Mouse (Mus musculus): Measurements from ENCODE around the gene 2810021J22Rik. TPM values are rescaled to one million over a fixed set of nuclear protein-coding genes. Genes with fewer than 3 reads are reported as not detected.
A peak's percentile ranks its signal among the peaks of the same experiment; 100 is the strongest.

Gene 2810021J22Rik
- polyA plus RNA-seq, 1 experiment = 6.9 TPM

DNA sequence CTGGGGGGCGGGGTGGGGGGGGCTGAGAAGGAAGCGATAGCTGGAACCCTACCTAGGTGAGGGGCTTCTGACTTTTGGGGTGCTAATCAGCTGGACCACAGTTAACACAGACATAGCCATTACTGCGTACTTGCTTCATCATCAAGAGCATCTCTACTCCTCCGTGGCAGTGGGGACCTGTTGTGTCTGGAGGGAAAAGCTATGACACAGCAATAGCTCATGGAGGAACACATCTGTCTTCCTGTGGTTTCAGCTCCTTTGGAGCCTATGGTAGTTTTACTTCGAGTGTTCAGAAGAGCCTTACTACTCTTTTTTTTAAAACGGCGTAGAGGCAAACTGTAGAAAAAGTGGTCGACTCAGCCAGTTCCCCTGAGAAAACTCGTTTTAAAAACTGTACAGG is 19.4 kb upstream of the 2810021J22Rik start:
- Histone ChIP-seq H3K27me3 (ENCODE audit: control insufficient read depth, insufficient read depth, low read length, poor library complexity, severe bottlenecking) (no peaks in the 10 kb centered on the region; the same call in 1 of the 2 replicates), H3K27ac (ENCODE audit: insufficient read depth, low read length) (no peak overlapping the region)
- TF ChIP-seq EP300 (IDR thresholded peaks at IDR 0.05; ENCODE audit: insufficient read depth, low read depth, low read length) = no peak
- TF ChIP-seq CTCF (IDR thresholded peaks at IDR 0.05; ENCODE audit: low read depth, low read length) = no peak
- TF ChIP-seq POLR2A (IDR thresholded peaks at IDR 0.05; ENCODE audit: insufficient read depth, low read length) = no peak

DNA sequence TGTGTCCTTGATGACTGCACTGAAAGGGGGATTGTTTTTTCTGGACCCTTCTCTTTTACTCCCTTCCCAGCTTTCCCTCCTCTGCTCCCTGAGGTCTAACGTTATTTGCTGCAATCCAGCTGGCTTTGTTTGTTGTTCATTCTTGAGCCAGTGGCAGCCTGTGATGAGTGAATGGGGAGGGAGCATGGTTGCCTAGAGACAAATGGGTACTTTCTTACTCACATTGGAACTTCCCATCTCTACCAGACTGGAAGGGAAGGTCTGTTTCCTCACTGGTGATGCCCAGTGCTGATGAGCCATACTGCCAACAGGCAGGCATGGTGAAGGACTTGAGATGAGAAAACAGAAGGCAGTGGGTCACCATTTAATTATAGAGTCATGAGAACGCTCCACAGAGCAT is 17.3 kb upstream of the 2810021J22Rik start:
- Histone ChIP-seq H3K4me3 (ENCODE audit: low read depth, low read length) (no peak overlapping the region), H3K36me3 (ENCODE audit: control insufficient read depth, insufficient read depth, low read length, poor library complexity, severe bottlenecking) (no peaks in the 10 kb centered on the region), H3K4me1 (ENCODE audit: control insufficient read depth, insufficient read depth, low read length) (no peaks in the 10 kb centered on the region), H3K27ac (ENCODE audit: insufficient read depth, low read length) (no peak overlapping the region), H3K9me3 (replicated peaks; ENCODE audit: control insufficient read depth, insufficient read depth, low read length, poor library complexity, severe bottlenecking) (no peaks in the 10 kb centered on the region), H3K9ac (ENCODE audit: low read depth, poor library complexity, severe bottlenecking) (no peak overlapping the region), H3K27me3 (ENCODE audit: control insufficient read depth, insufficient read depth, low read length, poor library complexity, severe bottlenecking) (no peaks in the 10 kb centered on the region; the same call in 1 of the 2 replicates)
- TF ChIP-seq EP300 (IDR thresholded peaks at IDR 0.05; ENCODE audit: insufficient read depth, low read depth, low read length) = no peak
- no peak for TF ChIP-seq CTCF (IDR thresholded peaks at IDR 0.05; ENCODE audit: low read depth, low read length)
- TF ChIP-seq POLR2A (IDR thresholded peaks at IDR 0.05; ENCODE audit: insufficient read depth, low read length) = no peak

More for the DNA sequence above, 19.4 kb upstream of the 2810021J22Rik start:
- H3K36me3 ChIP-seq (ENCODE audit: control insufficient read depth, insufficient read depth, low read length, poor library complexity, severe bottlenecking) = no peaks in the 10 kb centered on the region
- peak overlapping the region; percentile 43; the same call in 1 of the 2 replicates for H3K4me3 ChIP-seq (ENCODE audit: low read depth, low read length)
- H3K9ac ChIP-seq (ENCODE audit: low read depth, poor library complexity, severe bottlenecking) = peak overlapping the region; percentile 72
- H3K4me1 ChIP-seq (ENCODE audit: control insufficient read depth, insufficient read depth, low read length) = no peaks in the 10 kb centered on the region
- H3K9me3 ChIP-seq (replicated peaks; ENCODE audit: control insufficient read depth, insufficient read depth, low read length, poor library complexity, severe bottlenecking) = no peaks in the 10 kb centered on the region

DNA sequence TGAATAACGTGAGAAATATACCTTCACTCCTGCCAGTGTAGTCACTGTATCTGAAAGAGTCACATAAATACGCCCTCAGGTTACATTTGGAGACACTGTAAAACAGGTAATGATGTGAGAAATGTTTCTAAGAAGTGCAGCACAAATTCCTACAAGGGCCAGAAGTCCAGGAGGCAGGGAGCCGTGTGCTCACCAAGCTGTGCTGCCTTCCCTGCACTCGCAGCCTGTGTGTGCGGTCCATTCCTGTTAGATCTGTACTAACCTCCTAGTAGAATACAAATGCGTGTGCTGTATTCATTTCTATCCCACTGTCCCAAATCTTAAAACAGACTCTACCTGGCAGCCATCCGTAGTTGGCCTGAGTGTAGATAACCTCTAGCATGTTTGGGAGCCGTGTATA is 6.3 kb upstream of the 2810021J22Rik start:
- TF ChIP-seq CTCF (IDR thresholded peaks at IDR 0.05; ENCODE audit: low read depth, low read length) = no peak
- TF ChIP-seq POLR2A (IDR thresholded peaks at IDR 0.05; ENCODE audit: insufficient read depth, low read length) = no peak
- TF ChIP-seq EP300 (IDR thresholded peaks at IDR 0.05; ENCODE audit: insufficient read depth, low read depth, low read length) = no peak
- Histone ChIP-seq H3K4me1 (ENCODE audit: control insufficient read depth, insufficient read depth, low read length) (no peaks in the 10 kb centered on the region), H3K4me3 (ENCODE audit: low read depth, low read length) (no peak overlapping the region), H3K36me3 (ENCODE audit: control insufficient read depth, insufficient read depth, low read length, poor library complexity, severe bottlenecking) (peaks cover 3% of the 10 kb centered on the region; the same call in 1 of the 2 replicates), H3K27me3 (ENCODE audit: control insufficient read depth, insufficient read depth, low read length, poor library complexity, severe bottlenecking) (no peaks in the 10 kb centered on the region), H3K9ac (ENCODE audit: low read depth, poor library complexity, severe bottlenecking) (no peak overlapping the region), H3K27ac (ENCODE audit: insufficient read depth, low read length) (no peak overlapping the region), H3K9me3 (replicated peaks; ENCODE audit: control insufficient read depth, insufficient read depth, low read length, poor library complexity, severe bottlenecking) (0 out of 2 replicates have a peak, but pooled peaks cover 3% of the 10 kb centered on the region)

DNA sequence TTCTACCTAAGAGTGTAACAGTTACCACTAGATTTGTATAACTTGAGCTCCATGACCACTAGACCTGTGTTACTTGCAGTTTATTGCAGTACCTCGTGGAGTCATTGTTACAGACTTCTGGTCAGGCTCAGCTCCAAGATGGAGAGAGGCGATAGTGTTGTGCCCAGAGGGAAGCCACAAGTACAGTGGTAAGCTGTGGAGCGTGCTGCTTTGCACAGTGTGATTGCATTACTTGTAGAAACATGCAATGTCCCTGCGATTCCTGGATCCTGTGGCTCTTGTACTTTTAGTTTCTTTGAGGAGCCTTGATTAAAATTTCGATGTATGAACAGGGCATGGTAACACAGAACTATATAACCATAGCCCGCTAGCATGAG is 926 bp downstream of the 2810021J22Rik start:
- no peaks in the 10 kb centered on the region for H3K27me3 ChIP-seq (ENCODE audit: control insufficient read depth, insufficient read depth, low read length, poor library complexity, severe bottlenecking)
- H3K27ac ChIP-seq (ENCODE audit: insufficient read depth, low read length) = no peak overlapping the region
- H3K4me1 ChIP-seq (ENCODE audit: control insufficient read depth, insufficient read depth, low read length) = no peaks in the 10 kb centered on the region

DNA sequence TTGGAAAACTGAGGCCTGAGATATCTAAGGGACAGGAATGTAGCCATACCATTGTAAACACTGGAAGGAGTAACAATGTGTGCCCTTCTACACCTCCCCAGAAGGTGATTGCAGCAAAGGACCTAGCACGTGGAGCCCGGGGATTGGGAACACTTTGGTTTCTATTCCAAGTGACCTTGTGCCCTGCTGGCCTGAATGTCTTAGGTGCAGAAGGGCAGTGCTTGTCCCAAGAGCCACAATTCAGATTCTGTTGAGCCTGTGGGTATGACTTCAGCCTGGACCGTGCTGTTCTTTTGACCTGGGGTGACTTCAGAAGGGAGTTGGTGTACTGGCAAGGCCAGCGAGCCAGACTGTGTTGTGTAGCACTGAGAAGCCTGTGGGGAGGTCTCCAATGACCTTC is 3.9 kb downstream of the 2810021J22Rik start:
- H3K4me1 ChIP-seq (ENCODE audit: control insufficient read depth, insufficient read depth, low read length) = no peaks in the 10 kb centered on the region
- H3K36me3 ChIP-seq (ENCODE audit: control insufficient read depth, insufficient read depth, low read length, poor library complexity, severe bottlenecking) = peaks cover 2% of the 10 kb centered on the region; the same call in 1 of the 2 replicates
- no peak overlapping the region for H3K4me3 ChIP-seq (ENCODE audit: low read depth, low read length)
- no peaks in the 10 kb centered on the region for H3K9me3 ChIP-seq (replicated peaks; ENCODE audit: control insufficient read depth, insufficient read depth, low read length, poor library complexity, severe bottlenecking)
- no peak overlapping the region for H3K9ac ChIP-seq (ENCODE audit: low read depth, poor library complexity, severe bottlenecking)
- no peaks in the 10 kb centered on the region for H3K27me3 ChIP-seq (ENCODE audit: control insufficient read depth, insufficient read depth, low read length, poor library complexity, severe bottlenecking)
- TF ChIP-seq POLR2A (IDR thresholded peaks at IDR 0.05; ENCODE audit: insufficient read depth, low read length) (no peak), CTCF (IDR thresholded peaks at IDR 0.05; ENCODE audit: low read depth, low read length) (no peak), EP300 (IDR thresholded peaks at IDR 0.05; ENCODE audit: insufficient read depth, low read depth, low read length) (no peak)
- no peak overlapping the region for H3K27ac ChIP-seq (ENCODE audit: insufficient read depth, low read length)

More for the DNA sequence above, 926 bp downstream of the 2810021J22Rik start:
- H3K9me3 ChIP-seq (replicated peaks; ENCODE audit: control insufficient read depth, insufficient read depth, low read length, poor library complexity, severe bottlenecking) = no peaks in the 10 kb centered on the region
- H3K36me3 ChIP-seq (ENCODE audit: control insufficient read depth, insufficient read depth, low read length, poor library complexity, severe bottlenecking) = peaks cover 2% of the 10 kb centered on the region; the same call in 1 of the 2 replicates
- H3K9ac ChIP-seq (ENCODE audit: low read depth, poor library complexity, severe bottlenecking) = no peak overlapping the region; the same call in 1 of the 2 replicates
- H3K4me3 ChIP-seq (ENCODE audit: low read depth, low read length) = no peak overlapping the region
- no peak for TF ChIP-seq POLR2A (IDR thresholded peaks at IDR 0.05; ENCODE audit: insufficient read depth, low read length)

DNA sequence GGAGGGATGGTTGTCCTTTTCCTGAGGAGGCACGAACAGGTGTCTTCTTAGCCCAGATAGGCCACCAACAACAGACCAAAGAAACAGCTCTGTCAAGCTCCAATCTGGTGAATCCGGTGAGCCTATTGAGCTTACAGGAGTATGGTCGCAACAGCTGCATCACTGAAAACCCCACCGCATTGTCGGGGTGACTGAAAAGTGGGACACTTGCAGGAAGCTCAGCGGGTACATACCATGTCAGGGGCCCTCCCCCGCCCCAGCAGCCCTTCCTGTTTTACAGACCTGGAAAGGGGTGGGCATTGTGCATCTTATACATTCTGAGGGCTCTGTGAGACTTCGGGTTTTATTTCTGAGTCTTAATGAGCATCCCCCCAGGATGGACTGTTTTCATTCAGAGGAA is 16.7 kb downstream of the 2810021J22Rik start:
- H3K9me3 ChIP-seq (replicated peaks; ENCODE audit: control insufficient read depth, insufficient read depth, low read length, poor library complexity, severe bottlenecking) = no peaks in the 10 kb centered on the region
- no peaks in the 10 kb centered on the region for H3K4me1 ChIP-seq (ENCODE audit: control insufficient read depth, insufficient read depth, low read length)
- no peak overlapping the region for H3K9ac ChIP-seq (ENCODE audit: low read depth, poor library complexity, severe bottlenecking)
- H3K36me3 ChIP-seq (ENCODE audit: control insufficient read depth, insufficient read depth, low read length, poor library complexity, severe bottlenecking) = peaks cover 5% of the 10 kb centered on the region
- no peak for TF ChIP-seq CTCF (IDR thresholded peaks at IDR 0.05; ENCODE audit: low read depth, low read length)
- H3K4me3 ChIP-seq (ENCODE audit: low read depth, low read length) = no peak overlapping the region
- no peaks in the 10 kb centered on the region for H3K27me3 ChIP-seq (ENCODE audit: control insufficient read depth, insufficient read depth, low read length, poor library complexity, severe bottlenecking)
- H3K27ac ChIP-seq (ENCODE audit: insufficient read depth, low read length) = no peak overlapping the region

All from ES-Bruce4 (cell line).